ENCODE assay signal across 9 mouse cellular contexts in genomic region chr9:32344489-32344888, GRCm38 (mm10). TPM values are rescaled to one million over a fixed set of nuclear protein-coding genes. Genes with fewer than 3 reads are reported as not detected.
DNase-seq lines count a peak whose midpoint lies in the region; ATAC-seq lines count a peak whose summit lies in the region.
"Had no signal": no experiment of that assay in that cellular context is flagged by ENCODE, and none has a peak within 500 bp of the region (broad histone marks: within the 10 kb centered on the region; RNA-seq: fewer than 3 reads in every experiment).

No protein-coding gene starts in this region.

- H3K9ac ChIP-seq in heart, embryonic 13.5 days, result peak overlapping the region; percentile 89
- peak overlapping the region; percentile 41; the same call in 1 of the 2 replicates for H3K9ac ChIP-seq in embryonic facial prominence, embryonic 11.5 days (replicated peaks; ENCODE audit: low read length)
- H3K9ac ChIP-seq in intestine, embryonic 14.5 days (ENCODE audit: low read length), result no peak overlapping the region
- H3K9ac ChIP-seq in midbrain, embryonic 13.5 days (replicated peaks), result peak overlapping the region; percentile 60

- 0 out of 2 replicates have a peak overlapping the region, but pooled peaks have one; percentile 92 for H3K27ac ChIP-seq in heart, embryonic 13.5 days (replicated peaks)
- no peak overlapping the region for H3K27ac ChIP-seq in embryonic facial prominence, embryonic 11.5 days (replicated peaks; ENCODE audit: low read depth, low read length)
- H3K27ac ChIP-seq in intestine, embryonic 14.5 days (ENCODE audit: low read depth), result no peak overlapping the region
- H3K27ac ChIP-seq in midbrain, embryonic 13.5 days, result no peak overlapping the region

- H3K4me1 ChIP-seq in heart, embryonic 13.5 days, result peaks cover 49% of the 10 kb centered on the region
- H3K4me1 ChIP-seq in embryonic facial prominence, embryonic 11.5 days (ENCODE audit: control insufficient read depth, insufficient read depth, low read length), result peaks cover 3% of the 10 kb centered on the region; the same call in 1 of the 2 replicates
- H3K4me1 ChIP-seq in intestine, embryonic 14.5 days (replicated peaks; ENCODE audit: control insufficient read depth, insufficient read depth, low read length), result peaks cover 6% of the 10 kb centered on the region; the same call in 1 of the 2 replicates
- H3K4me1 ChIP-seq in midbrain, embryonic 13.5 days (replicated peaks), result peaks cover 16% of the 10 kb centered on the region

- peak overlapping the region; percentile 83 for H3K4me2 ChIP-seq in heart, embryonic 13.5 days
- peak overlapping the region; percentile 31 for H3K4me2 ChIP-seq in embryonic facial prominence, embryonic 11.5 days (ENCODE audit: low read depth, low read length)
- peak overlapping the region; percentile 42 for H3K4me2 ChIP-seq in intestine, embryonic 14.5 days (ENCODE audit: low read length)
- H3K4me2 ChIP-seq in midbrain, embryonic 13.5 days (replicated peaks), result peak overlapping the region; percentile 64

- H3K9me3 ChIP-seq in heart, embryonic 13.5 days, result no peaks in the 10 kb centered on the region
- no peaks in the 10 kb centered on the region for H3K9me3 ChIP-seq in embryonic facial prominence, embryonic 11.5 days (replicated peaks; ENCODE audit: control insufficient read depth, low read length)
- no peaks in the 10 kb centered on the region for H3K9me3 ChIP-seq in intestine, embryonic 14.5 days (ENCODE audit: control insufficient read depth, low read length)
- no peaks in the 10 kb centered on the region for H3K9me3 ChIP-seq in midbrain, embryonic 13.5 days

- no peak for ATAC-seq in heart, embryonic 13.5 days (ENCODE audit: extremely low read depth, insufficient number of reproducible peaks, low FRiP score, low TSS enrichment)
- ATAC-seq in embryonic facial prominence, embryonic 11.5 days (replicated peaks; ENCODE audit: insufficient number of reproducible peaks, low FRiP score, low TSS enrichment, low read depth), result no peak
- ATAC-seq in intestine, embryonic 14.5 days (replicated peaks; ENCODE audit: low FRiP score, low TSS enrichment, low read depth), result no peak
- ATAC-seq in midbrain, embryonic 13.5 days, result peak; percentile 73
- ATAC-seq in erythroblast, adult 5-6 weeks (replicated peaks; ENCODE audit: low FRiP score, poor library complexity, severe bottlenecking), result no peak

- no peak for DNase-seq in heart, postnatal 25 days (ENCODE audit: low spot score)
- DNase-seq in embryonic facial prominence, embryonic 11.5 days (ENCODE audit: low spot score), result no peak
- DNase-seq in intestine, embryonic 14.5 days (ENCODE audit: low spot score), result no peak
- DNase-seq in B cell, adult 2 months, result no peak
- no peak for DNase-seq in thymus, postnatal 14 days

- peak overlapping the region; percentile 65 for H3K4me3 ChIP-seq in heart, embryonic 13.5 days
- H3K4me3 ChIP-seq in embryonic facial prominence, embryonic 11.5 days (ENCODE audit: low read depth, low read length), result peak overlapping the region; percentile 18
- H3K4me3 ChIP-seq in intestine, embryonic 14.5 days (ENCODE audit: low read depth, low read length), result peak overlapping the region; percentile 23
- H3K4me3 ChIP-seq in midbrain, embryonic 13.5 days (replicated peaks), result peak overlapping the region; percentile 36

- no peaks in the 10 kb centered on the region for H3K36me3 ChIP-seq in heart, embryonic 13.5 days
- H3K36me3 ChIP-seq in embryonic facial prominence, embryonic 11.5 days (replicated peaks; ENCODE audit: control insufficient read depth, insufficient read depth, low read depth, low read length), result no peaks in the 10 kb centered on the region
- no peaks in the 10 kb centered on the region for H3K36me3 ChIP-seq in intestine, embryonic 14.5 days (ENCODE audit: control insufficient read depth, insufficient read depth, low read length)
- H3K36me3 ChIP-seq in midbrain, embryonic 13.5 days, result no peaks in the 10 kb centered on the region

- WGBS in heart, embryonic 13.5 days, result 4% methylated on average over 21 of the region's 21 CpGs
- 1% methylated on average over 21 of the region's 21 CpGs for WGBS in embryonic facial prominence, embryonic 11.5 days
- WGBS in intestine, embryonic 14.5 days, result 5% methylated on average over 21 of the region's 21 CpGs
- 2% methylated on average over 21 of the region's 21 CpGs for WGBS in midbrain, embryonic 13.5 days

- H3K27me3 ChIP-seq in heart, embryonic 13.5 days (replicated peaks), result peaks cover 47% of the 10 kb centered on the region
- peaks cover 33% of the 10 kb centered on the region for H3K27me3 ChIP-seq in embryonic facial prominence, embryonic 11.5 days (ENCODE audit: control insufficient read depth, insufficient read depth, low read length)
- peaks cover 50% of the 10 kb centered on the region for H3K27me3 ChIP-seq in intestine, embryonic 14.5 days (replicated peaks; ENCODE audit: control insufficient read depth, insufficient read depth, low read length)
- H3K27me3 ChIP-seq in midbrain, embryonic 13.5 days, result peaks cover 52% of the 10 kb centered on the region

- intact Hi-C loops in heart, postnatal 25 days (cut with DNase I), result loop anchor here (10.0 kb wide), 1 partner anchor 400 kb away; no protein-coding TSS in a partner anchor

RNA-seq across cellular contexts. Expression of gene Kcnj5, which starts 0.3 kb away (rescaled TPM):
- polyA plus RNA-seq in heart, embryonic 13.5 days (2015; fragmentation: Nextera tagmentation; extraction: Ambion mirVana), result 19.8 and 21.0 TPM in 2 replicates
- 10 to 100 TPM; 50.8 to 56.0 TPM for total RNA-seq in heart, postnatal 25 days (2021)
- 0.14 and 0.25 TPM in 2 replicates for polyA plus RNA-seq in embryonic facial prominence, embryonic 11.5 days (2014; fragmentation: Nextera tagmentation; extraction: Ambion mirVana)
- polyA plus RNA-seq in intestine, embryonic 14.5 days (2014; fragmentation: Nextera tagmentation; extraction: Ambion mirVana), result 0.07 TPM in 1 of 2 replicates, not detected in the other
- 0.55 and 0.86 TPM in 2 replicates for polyA plus RNA-seq in midbrain, embryonic 13.5 days (2015; fragmentation: Nextera tagmentation; extraction: Ambion mirVana)
- 0.19 TPM in 1 of 2 replicates, not detected in the other for total RNA-seq in erythroblast, adult 5-6 weeks (2015; ENCODE audit: low replicate concordance)
- total RNA-seq in erythroblast, adult 5-6 weeks (2017; ENCODE audit: low replicate concordance), result 0.43 and 1.5 TPM in 2 replicates

RNA-seq across cellular contexts. Expression of gene Kcnj1, which starts 27.8 kb away (rescaled TPM):
- not detected in 2 replicates for polyA plus RNA-seq in heart, embryonic 13.5 days (2015; fragmentation: Nextera tagmentation; extraction: Ambion mirVana)
- total RNA-seq in heart, postnatal 25 days (2021), result not detected
- not detected in 2 replicates for polyA plus RNA-seq in embryonic facial prominence, embryonic 11.5 days (2014; fragmentation: Nextera tagmentation; extraction: Ambion mirVana)
- not detected in 2 replicates for polyA plus RNA-seq in intestine, embryonic 14.5 days (2014; fragmentation: Nextera tagmentation; extraction: Ambion mirVana)
- polyA plus RNA-seq in midbrain, embryonic 13.5 days (2015; fragmentation: Nextera tagmentation; extraction: Ambion mirVana), result not detected in 2 replicates
- not detected in 2 replicates for total RNA-seq in erythroblast, adult 5-6 weeks (2015; ENCODE audit: low replicate concordance)
- not detected in 2 replicates for total RNA-seq in erythroblast, adult 5-6 weeks (2017; ENCODE audit: low replicate concordance)
- total RNA-seq: common myeloid progenitor, adult 5-6 weeks had no signal

Comparison
In these comparisons a context has a peak if more than half of its experiments do, and no peak if none do; other contexts are left out.
1. H3K4me2 ChIP-seq: peak in every context shown above with its lines; median percentile 83 in heart, embryonic 13.5 days; 64 in midbrain, embryonic 13.5 days; 42 in intestine, embryonic 14.5 days; 31 in embryonic facial prominence, embryonic 11.5 days.
2. RNA of gene Kcnj5, which starts 0.3 kb away (polyA plus RNA-seq): 19.8 to 21.0 TPM in heart, embryonic 13.5 days; 0.55 to 0.86 TPM in midbrain, embryonic 13.5 days, 0.14 to 0.25 TPM in embryonic facial prominence, embryonic 11.5 days and 0.07 TPM in intestine, embryonic 14.5 days; every median in the first group is over 10 times any median in the second.
3. Peak in every context shown above with its lines, with median percentiles within 50 percentile points of each other: H3K4me3 ChIP-seq.